Mouse (Mus musculus): ENCODE data around the gene Ccdc78. TPM values are rescaled to one million over a fixed set of nuclear protein-coding genes. Genes with fewer than 3 reads are reported as not detected.
"Not testable (repeated sequence)": the region's sequence is repeated elsewhere in the genome, so short reads cannot be mapped to it uniquely, and the experiment has no call there.

Gene Ccdc78
- 0.17 and 0.23 TPM in 2 replicates for polyA plus RNA-seq (2014; fragmentation: Nextera tagmentation; extraction: Ambion mirVana)

GRCm38 (mm10) chr17:25786280-25786679, at the start of gene Ccdc78:
TSS of gene Ccdc78 (plus strand) at chr17:25786580.
- WGBS: 84% methylated on average over 3 of the region's 3 CpGs
- Histone ChIP-seq H3K4me1 (ENCODE audit: control insufficient read depth, insufficient read depth, low read length) (peaks cover 23% of the 10 kb centered on the region), H3K27ac (ENCODE audit: low read depth, low read length) (peak within 1 kb of the TSS; percentile 85), H3K4me3 (ENCODE audit: low read depth, low read length) (peak within 1 kb of the TSS; percentile 77), H3K27me3 (ENCODE audit: control insufficient read depth, insufficient read depth, low read length) (no peaks in the 10 kb centered on the region), H3K9me3 (ENCODE audit: control insufficient read depth, low read length) (no peaks in the 10 kb centered on the region), H3K4me2 (ENCODE audit: low read depth, low read length) (peak within 1 kb of the TSS; percentile 88), H3K36me3 (ENCODE audit: control insufficient read depth, insufficient read depth, low read length) (peaks cover 16% of the 10 kb centered on the region), H3K9ac (replicated peaks; ENCODE audit: low read depth, low read length) (peak within 1 kb of the TSS; percentile 78)
- ATAC-seq (ENCODE audit: low read depth): no peak

- Histone ChIP-seq H3K4me3 (ENCODE audit: low read depth, low read length) (no peak overlapping the region), H3K27me3 (ENCODE audit: control insufficient read depth, insufficient read depth, low read length) (no peaks in the 10 kb centered on the region), H3K9ac (replicated peaks; ENCODE audit: low read depth, low read length) (no peak overlapping the region), H3K4me1 (ENCODE audit: control insufficient read depth, insufficient read depth, low read length) (no peaks in the 10 kb centered on the region), H3K9me3 (ENCODE audit: control insufficient read depth, low read length) (no peaks in the 10 kb centered on the region), H3K27ac (ENCODE audit: low read depth, low read length) (no peak overlapping the region), H3K36me3 (ENCODE audit: control insufficient read depth, insufficient read depth, low read length) (no peaks in the 10 kb centered on the region), H3K4me2 (ENCODE audit: low read depth, low read length) (no peak overlapping the region)
- ATAC-seq (ENCODE audit: low read depth): no peak
- 80% methylated on average over 7 of the region's 7 CpGs for WGBS
These were observed 47.5 kb upstream of the Ccdc78 start for GRCm38 (mm10) chr17:25738861-25739260.

- not testable (repeated sequence) for H3K36me3 ChIP-seq (ENCODE audit: control insufficient read depth, insufficient read depth, low read length); H3K4me3 ChIP-seq (ENCODE audit: low read depth, low read length); ATAC-seq (ENCODE audit: low read depth); H3K27ac ChIP-seq (ENCODE audit: low read depth, low read length); H3K9ac ChIP-seq (replicated peaks; ENCODE audit: low read depth, low read length); H3K9me3 ChIP-seq (ENCODE audit: control insufficient read depth, low read length); H3K4me1 ChIP-seq (ENCODE audit: control insufficient read depth, insufficient read depth, low read length); H3K4me2 ChIP-seq (ENCODE audit: low read depth, low read length); H3K27me3 ChIP-seq (ENCODE audit: control insufficient read depth, insufficient read depth, low read length)
- 73% methylated on average over 12 of the region's 12 CpGs for WGBS
These were observed 44.9 kb upstream of the Ccdc78 start for GRCm38 (mm10) chr17:25741471-25741870.

GRCm38 (mm10) chr17:25743831-25744230, 42.5 kb upstream of the Ccdc78 start:
- 95% methylated on average over 9 of the region's 9 CpGs for WGBS
- Histone ChIP-seq H3K4me1 (ENCODE audit: control insufficient read depth, insufficient read depth, low read length) (no peaks in the 10 kb centered on the region), H3K27ac (ENCODE audit: low read depth, low read length) (no peak overlapping the region), H3K4me2 (ENCODE audit: low read depth, low read length) (no peak overlapping the region), H3K9me3 (ENCODE audit: control insufficient read depth, low read length) (no peaks in the 10 kb centered on the region), H3K27me3 (ENCODE audit: control insufficient read depth, insufficient read depth, low read length) (no peaks in the 10 kb centered on the region), H3K4me3 (ENCODE audit: low read depth, low read length) (no peak overlapping the region), H3K9ac (replicated peaks; ENCODE audit: low read depth, low read length) (no peak overlapping the region), H3K36me3 (ENCODE audit: control insufficient read depth, insufficient read depth, low read length) (no peaks in the 10 kb centered on the region)
- ATAC-seq (ENCODE audit: low read depth): no peak

- H3K4me1 ChIP-seq (ENCODE audit: control insufficient read depth, insufficient read depth, low read length): no peaks in the 10 kb centered on the region
- H3K4me2 ChIP-seq (ENCODE audit: low read depth, low read length): no peak overlapping the region
- 79% methylated on average over 10 of the region's 10 CpGs for WGBS
- ATAC-seq (ENCODE audit: low read depth): no peak
- no peak overlapping the region for H3K27ac ChIP-seq (ENCODE audit: low read depth, low read length)
- no peaks in the 10 kb centered on the region for H3K9me3 ChIP-seq (ENCODE audit: control insufficient read depth, low read length)
- no peak overlapping the region for H3K4me3 ChIP-seq (ENCODE audit: low read depth, low read length)
- no peaks in the 10 kb centered on the region for H3K27me3 ChIP-seq (ENCODE audit: control insufficient read depth, insufficient read depth, low read length)
- H3K36me3 ChIP-seq (ENCODE audit: control insufficient read depth, insufficient read depth, low read length): no peaks in the 10 kb centered on the region
- H3K9ac ChIP-seq (replicated peaks; ENCODE audit: low read depth, low read length): no peak overlapping the region
These were observed 42.1 kb upstream of the Ccdc78 start for GRCm38 (mm10) chr17:25744311-25744710.

- no peak for ATAC-seq (ENCODE audit: low read depth)
- H3K36me3 ChIP-seq (ENCODE audit: control insufficient read depth, insufficient read depth, low read length): no peaks in the 10 kb centered on the region
- H3K9ac ChIP-seq (replicated peaks; ENCODE audit: low read depth, low read length): no peak overlapping the region
- H3K4me1 ChIP-seq (ENCODE audit: control insufficient read depth, insufficient read depth, low read length): 0 out of 2 replicates have a peak, but pooled peaks cover 3% of the 10 kb centered on the region
- H3K27ac ChIP-seq (ENCODE audit: low read depth, low read length): no peak overlapping the region
- WGBS: 93% methylated on average over 4 of the region's 4 CpGs
- H3K4me2 ChIP-seq (ENCODE audit: low read depth, low read length): no peak overlapping the region
- H3K9me3 ChIP-seq (ENCODE audit: control insufficient read depth, low read length): no peaks in the 10 kb centered on the region
- H3K4me3 ChIP-seq (ENCODE audit: low read depth, low read length): no peak overlapping the region
- H3K27me3 ChIP-seq (ENCODE audit: control insufficient read depth, insufficient read depth, low read length): no peaks in the 10 kb centered on the region
These were observed 38.1 kb upstream of the Ccdc78 start for GRCm38 (mm10) chr17:25748238-25748637.

GRCm38 (mm10) chr17:25749314-25749713, 37.1 kb upstream of the Ccdc78 start:
- no peak for ATAC-seq (ENCODE audit: low read depth)
- H3K9me3 ChIP-seq (ENCODE audit: control insufficient read depth, low read length): no peaks in the 10 kb centered on the region
- no peak overlapping the region for H3K27ac ChIP-seq (ENCODE audit: low read depth, low read length)
- no peak overlapping the region for H3K4me2 ChIP-seq (ENCODE audit: low read depth, low read length)
- 86% methylated on average over 6 of the region's 6 CpGs for WGBS
- H3K4me3 ChIP-seq (ENCODE audit: low read depth, low read length): no peak overlapping the region
- H3K9ac ChIP-seq (replicated peaks; ENCODE audit: low read depth, low read length): no peak overlapping the region
- H3K4me1 ChIP-seq (ENCODE audit: control insufficient read depth, insufficient read depth, low read length): 0 out of 2 replicates have a peak, but pooled peaks cover 3% of the 10 kb centered on the region
- no peaks in the 10 kb centered on the region for H3K36me3 ChIP-seq (ENCODE audit: control insufficient read depth, insufficient read depth, low read length)
- H3K27me3 ChIP-seq (ENCODE audit: control insufficient read depth, insufficient read depth, low read length): no peaks in the 10 kb centered on the region

GRCm38 (mm10) chr17:25751446-25751845, 34.9 kb upstream of the Ccdc78 start:
- no peaks in the 10 kb centered on the region for H3K27me3 ChIP-seq (ENCODE audit: control insufficient read depth, insufficient read depth, low read length)
- WGBS: 37% methylated on average over 5 of the region's 5 CpGs
- ATAC-seq (ENCODE audit: low read depth): no peak
- H3K4me1 ChIP-seq (ENCODE audit: control insufficient read depth, insufficient read depth, low read length): 0 out of 2 replicates have a peak, but pooled peaks cover 3% of the 10 kb centered on the region
- no peaks in the 10 kb centered on the region for H3K9me3 ChIP-seq (ENCODE audit: control insufficient read depth, low read length)
- H3K36me3 ChIP-seq (ENCODE audit: control insufficient read depth, insufficient read depth, low read length): no peaks in the 10 kb centered on the region
- H3K4me2 ChIP-seq (ENCODE audit: low read depth, low read length): no peak overlapping the region
- H3K27ac ChIP-seq (ENCODE audit: low read depth, low read length): no peak overlapping the region
- no peak overlapping the region for H3K4me3 ChIP-seq (ENCODE audit: low read depth, low read length)
- no peak overlapping the region for H3K9ac ChIP-seq (replicated peaks; ENCODE audit: low read depth, low read length)

- Histone ChIP-seq H3K27ac (ENCODE audit: low read depth, low read length) (no peak within 1 kb of the TSS), H3K4me3 (ENCODE audit: low read depth, low read length) (no peak within 1 kb of the TSS), H3K9me3 (ENCODE audit: control insufficient read depth, low read length) (no peaks in the 10 kb centered on the region), H3K27me3 (ENCODE audit: control insufficient read depth, insufficient read depth, low read length) (no peaks in the 10 kb centered on the region), H3K9ac (replicated peaks; ENCODE audit: low read depth, low read length) (no peak within 1 kb of the TSS), H3K36me3 (ENCODE audit: control insufficient read depth, insufficient read depth, low read length) (no peaks in the 10 kb centered on the region), H3K4me2 (ENCODE audit: low read depth, low read length) (no peak within 1 kb of the TSS), H3K4me1 (ENCODE audit: control insufficient read depth, insufficient read depth, low read length) (0 out of 2 replicates have a peak, but pooled peaks cover 3% of the 10 kb centered on the region)
- 87% methylated on average over 9 of the region's 9 CpGs for WGBS
- no peak for ATAC-seq (ENCODE audit: low read depth)
These were observed 32.1 kb upstream of the Ccdc78 start, which contains the start of gene Msln for GRCm38 (mm10) chr17:25754241-25754640. TSS of gene Msln (minus strand) at chr17:25754378.
